Mouse (Mus musculus) stomach, embryonic 16.5 days (tissue): ENCODE results near the gene Txn2. TPM values are rescaled to one million over a fixed set of nuclear protein-coding genes. Genes with fewer than 3 reads are reported as not detected.
A peak's percentile ranks its signal among the peaks of the same experiment; 100 is the strongest.

ENCODE experiments used
- ATAC-seq: fragments of 200-750 bp; cut with Nextera tagmentation; 2 replicates; pipeline ENCODE4 v1.8.0; 2017; ENCODE audit warnings: moderate number of reproducible peaks, moderate TSS enrichment; ENCODE audit not compliant: insufficient read depth, low FRiP score
- H3K27ac ChIP-seq: fragments of 300-500 bp; sonication (generic); 2 replicates; pipeline ENCODE4 v1.5.1; 2014; ENCODE audit warnings: low read length
- H3K27me3 ChIP-seq: fragments of 300-500 bp; sonication (generic); 2 replicates; pipeline ENCODE4 v1.6.1; 2014; ENCODE audit warnings: low read length, control low read depth, mixed read lengths; ENCODE audit not compliant: control insufficient read depth, insufficient read depth
- H3K36me3 ChIP-seq: fragments of 300-500 bp; sonication (generic); 2 replicates; pipeline ENCODE4 v1.6.1; 2014; ENCODE audit warnings: low read length; ENCODE audit not compliant: control insufficient read depth, insufficient read depth
- H3K4me1 ChIP-seq: fragments of 300-500 bp; sonication (generic); 2 replicates; pipeline ENCODE4 v1.6.1; 2014; ENCODE audit warnings: low read length, control low read depth, mixed read lengths; ENCODE audit not compliant: control insufficient read depth, insufficient read depth
- H3K4me2 ChIP-seq: fragments of 300-500 bp; sonication (generic); 2 replicates; pipeline ENCODE4 v1.6.1; 2014; ENCODE audit warnings: low read depth, low read length, mixed read lengths
- H3K4me3 ChIP-seq: fragments of 300-500 bp; sonication (generic); replicated peaks from 2 replicates; pipeline ENCODE4 v1.5.1; 2014; ENCODE audit warnings: mild to moderate bottlenecking, low read length
- H3K9ac ChIP-seq: fragments of 300-500 bp; sonication (generic); 2 replicates; pipeline ENCODE4 v1.6.1; 2014; ENCODE audit warnings: low read length
- H3K9me3 ChIP-seq: fragments of 300-500 bp; sonication (generic); replicated peaks from 2 replicates; pipeline ENCODE4 v1.6.1; 2016; ENCODE audit warnings: low read length, control low read depth; ENCODE audit not compliant: control insufficient read depth
- WGBS: fragments of 180-500 bp; shearing (Covaris S2); extraction: QIAGEN DNeasy Blood & Tissue Kit; methylation state at CpG from one replicate; pipeline ENCODE4 v1.1.7; 2014; 5-methylcytosine and 5-hydroxymethylcytosine counted together
- polyA plus RNA-seq: library from polyadenylated mRNA; unstranded; fragments of >200 nt; fragmentation: Nextera tagmentation; extraction: Ambion mirVana; gene quantifications from 2 replicates; pipeline ENCODE4 v1.2.1, GENCODE M21; 2015

The Txn2 gene
- polyA plus RNA-seq, 1 experiment from 2014 or later = 232 TPM

GRCm38 (mm10) chr15:77888286-77888685 lies 40.5 kb downstream of the Txn2 start:
- Histone ChIP-seq H3K4me1 (peaks cover 12% of the 10 kb centered on the region), H3K27me3 (no peaks in the 10 kb centered on the region), H3K36me3 (no peaks in the 10 kb centered on the region), H3K9ac (no peak overlapping the region), H3K4me2 (no peak overlapping the region), H3K9me3 (no peaks in the 10 kb centered on the region), H3K27ac (no peak overlapping the region), H3K4me3 (no peak overlapping the region)
- ATAC-seq = no peak
- WGBS = 56% methylated on average over 7 of the region's 7 CpGs

GRCm38 (mm10) chr15:77887093-77887488 lies 41.7 kb downstream of the Txn2 start:
- Histone ChIP-seq H3K27ac (peak overlapping the region; percentile 27; the same call in 1 of the 2 replicates), H3K36me3 (no peaks in the 10 kb centered on the region), H3K4me2 (no peak overlapping the region), H3K4me3 (no peak overlapping the region), H3K9me3 (no peaks in the 10 kb centered on the region), H3K4me1 (peaks cover 23% of the 10 kb centered on the region), H3K9ac (no peak overlapping the region), H3K27me3 (no peaks in the 10 kb centered on the region)
- WGBS = 37% methylated on average over 1 of the region's 1 CpGs
- no peak for ATAC-seq

DNA sequence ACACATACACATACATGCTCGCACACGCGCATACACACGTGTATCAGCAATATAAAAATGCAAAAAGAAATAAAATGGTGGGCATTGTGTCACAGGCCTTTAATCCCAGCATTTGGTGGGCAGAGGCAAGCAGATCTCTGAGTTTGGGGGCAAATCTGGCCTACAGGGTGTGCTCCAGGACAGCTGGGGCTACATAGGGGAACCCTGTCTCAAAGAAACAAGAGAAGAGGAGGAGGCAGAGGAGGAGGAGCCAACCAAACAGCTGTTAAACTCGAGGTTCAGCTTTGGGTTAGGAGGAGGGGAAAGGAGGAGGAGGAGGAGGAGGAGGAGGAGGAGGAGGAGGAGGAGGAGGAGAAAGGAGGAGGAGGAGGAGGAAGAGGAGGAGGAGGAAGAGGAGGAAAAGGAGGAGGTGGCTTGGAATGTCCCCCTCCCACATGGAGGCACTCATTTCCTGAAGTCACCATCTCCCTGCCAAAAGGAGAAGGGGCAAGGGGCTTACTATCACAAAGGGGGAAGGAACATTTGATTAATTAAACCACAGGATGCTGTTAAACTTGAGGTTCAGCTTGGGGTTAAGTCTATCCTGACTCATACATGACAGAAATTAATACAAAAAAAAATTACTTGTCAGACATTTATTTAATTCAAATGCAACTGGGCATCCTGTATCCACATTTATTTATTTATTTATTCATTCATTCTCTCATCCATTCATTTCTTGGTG lies 42.3 kb downstream of the Txn2 start:
- WGBS = 76% methylated on average over 5 of the region's 5 CpGs
- H3K27ac ChIP-seq = peak overlapping the region; percentile 27; the same call in 1 of the 2 replicates

GRCm38 (mm10) chr15:77885945-77886344 lies 42.9 kb downstream of the Txn2 start:
- Histone ChIP-seq H3K4me2 (no peak overlapping the region), H3K9ac (no peak overlapping the region), H3K4me1 (peaks cover 29% of the 10 kb centered on the region), H3K9me3 (no peaks in the 10 kb centered on the region), H3K27me3 (no peaks in the 10 kb centered on the region), H3K27ac (no peak overlapping the region), H3K36me3 (no peaks in the 10 kb centered on the region), H3K4me3 (no peak overlapping the region)
- WGBS = 77% methylated on average over 4 of the region's 4 CpGs
- ATAC-seq = no peak

More for the DNA sequence above, 42.3 kb downstream of the Txn2 start:
- Histone ChIP-seq H3K36me3 (no peaks in the 10 kb centered on the region), H3K9ac (no peak overlapping the region), H3K9me3 (no peaks in the 10 kb centered on the region), H3K4me3 (no peak overlapping the region), H3K27me3 (no peaks in the 10 kb centered on the region), H3K4me1 (peaks cover 29% of the 10 kb centered on the region), H3K4me2 (no peak overlapping the region)
- no peak for ATAC-seq

DNA sequence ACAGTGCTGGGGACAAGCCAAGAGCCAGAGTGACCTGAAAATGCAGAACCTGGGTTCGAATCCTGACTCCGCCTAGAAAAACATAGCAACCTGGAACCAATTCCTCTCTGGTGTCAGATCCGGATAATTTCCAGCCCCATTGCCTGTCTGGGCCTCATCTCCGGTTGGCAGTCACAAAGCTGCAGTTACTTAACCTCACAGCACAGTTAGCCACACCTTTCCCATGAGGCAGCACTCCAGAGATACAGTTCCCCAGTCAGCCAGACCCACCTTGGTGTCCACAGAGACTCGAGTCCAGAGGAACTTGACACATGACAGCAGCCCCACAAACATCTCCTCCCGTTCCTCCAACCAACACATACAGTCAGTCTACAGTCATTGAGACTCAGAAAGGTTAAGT lies 43.6 kb downstream of the Txn2 start:
- Histone ChIP-seq H3K27ac (no peak overlapping the region), H3K4me3 (no peak overlapping the region), H3K27me3 (no peaks in the 10 kb centered on the region), H3K4me1 (peaks cover 29% of the 10 kb centered on the region), H3K9me3 (no peaks in the 10 kb centered on the region), H3K9ac (no peak overlapping the region), H3K36me3 (no peaks in the 10 kb centered on the region), H3K4me2 (no peak overlapping the region)
- 82% methylated on average over 6 of the region's 6 CpGs for WGBS
- ATAC-seq = no peak

- H3K4me1 ChIP-seq = peaks cover 26% of the 10 kb centered on the region
- WGBS = 53% methylated on average over 4 of the region's 4 CpGs
- H3K27me3 ChIP-seq = no peaks in the 10 kb centered on the region
- H3K9ac ChIP-seq = peak overlapping the region; percentile 38
- peak; percentile 12; the same call in 1 of the 2 replicates for ATAC-seq
- peak overlapping the region; percentile 87 for H3K27ac ChIP-seq
- no peaks in the 10 kb centered on the region for H3K36me3 ChIP-seq
- H3K9me3 ChIP-seq = no peaks in the 10 kb centered on the region
- H3K4me2 ChIP-seq = peak overlapping the region; percentile 25; the same call in 1 of the 2 replicates
- no peak overlapping the region for H3K4me3 ChIP-seq
Measured at GRCm38 (mm10) chr15:77883697-77884010, 45.2 kb downstream of the Txn2 start.

DNA sequence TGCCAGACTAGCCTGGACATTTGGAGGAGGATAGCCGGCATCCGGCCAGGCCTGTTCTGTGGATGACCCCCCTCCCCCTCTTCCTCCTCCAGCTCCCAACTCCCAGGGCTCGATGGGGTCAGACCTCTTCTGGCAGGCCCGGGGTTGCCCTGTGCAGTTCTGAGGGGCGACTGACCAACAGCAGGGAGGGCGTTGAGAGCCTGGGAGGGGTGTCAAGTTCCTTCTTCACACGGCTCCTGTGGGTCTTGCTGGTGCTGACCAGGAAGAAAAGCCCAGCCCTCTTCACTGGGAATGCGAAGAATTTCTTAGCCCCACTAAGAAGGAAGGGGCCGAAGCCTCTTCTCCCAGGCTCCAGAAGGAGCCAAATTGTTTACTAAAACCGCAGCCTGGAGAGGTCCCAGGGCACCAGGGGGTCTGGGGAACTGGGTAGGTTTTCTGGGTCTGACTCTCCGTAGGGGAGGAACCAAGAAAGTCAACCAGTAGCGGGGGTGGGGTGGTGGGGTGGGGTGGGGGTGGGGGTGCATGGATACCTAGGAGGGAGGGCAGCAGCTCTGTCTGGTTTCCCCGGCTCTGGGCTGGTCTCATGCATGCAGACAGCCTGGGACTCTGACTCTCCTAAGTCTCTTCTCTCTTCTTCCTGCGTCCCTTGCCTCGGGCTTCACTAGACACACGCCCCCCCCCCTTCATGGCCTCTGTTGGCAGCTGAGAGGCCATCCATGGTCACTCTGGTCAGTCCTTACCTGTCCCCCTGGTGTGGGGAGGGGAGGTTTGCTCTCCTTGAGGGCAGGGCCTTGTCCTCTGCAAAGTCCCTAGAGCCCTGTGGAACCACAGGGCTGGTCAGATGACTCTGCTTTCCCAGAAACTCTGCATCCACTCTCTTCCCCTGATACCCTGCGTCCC lies 45.8 kb downstream of the Txn2 start:
- H3K4me1 ChIP-seq = peaks cover 26% of the 10 kb centered on the region
- peak overlapping the region; percentile 87 for H3K27ac ChIP-seq
- 15% methylated on average over 16 of the region's 17 CpGs for WGBS
- no peaks in the 10 kb centered on the region for H3K36me3 ChIP-seq
- peak overlapping the region; percentile 38 for H3K9ac ChIP-seq
- no peaks in the 10 kb centered on the region for H3K27me3 ChIP-seq
- peak; percentile 60 for ATAC-seq
- H3K9me3 ChIP-seq = no peaks in the 10 kb centered on the region
- no peak overlapping the region for H3K4me3 ChIP-seq
- H3K4me2 ChIP-seq = peak overlapping the region; percentile 25; the same call in 1 of the 2 replicates

DNA sequence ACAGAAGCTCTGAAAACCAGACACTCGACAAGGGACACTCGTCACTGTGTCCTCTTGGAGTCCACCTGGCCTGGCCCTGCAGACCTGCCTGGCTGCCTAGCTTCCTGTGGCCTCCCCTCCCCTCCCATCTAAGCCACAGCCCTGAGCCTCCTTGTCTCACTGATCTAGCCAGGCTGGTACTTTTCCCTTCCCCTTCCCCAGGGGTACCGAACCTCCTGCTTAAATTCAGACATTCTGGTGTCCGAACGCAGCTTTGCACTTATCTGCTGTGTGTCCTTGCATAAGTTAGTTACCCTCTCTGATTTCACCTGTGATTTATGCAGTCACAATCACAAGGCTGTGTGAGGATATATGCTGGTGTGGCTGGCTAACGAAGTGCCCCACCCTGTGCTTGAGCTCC lies 46.5 kb downstream of the Txn2 start:
- WGBS = 49% methylated on average over 6 of the region's 6 CpGs
- no peak overlapping the region for H3K4me2 ChIP-seq
- no peak overlapping the region for H3K4me3 ChIP-seq
- no peaks in the 10 kb centered on the region for H3K27me3 ChIP-seq
- ATAC-seq = no peak
- H3K36me3 ChIP-seq = no peaks in the 10 kb centered on the region
- H3K9ac ChIP-seq = peak overlapping the region; percentile 12; the same call in 1 of the 2 replicates
- peaks cover 26% of the 10 kb centered on the region for H3K4me1 ChIP-seq
- no peaks in the 10 kb centered on the region for H3K9me3 ChIP-seq
- peak overlapping the region; percentile 87 for H3K27ac ChIP-seq

DNA sequence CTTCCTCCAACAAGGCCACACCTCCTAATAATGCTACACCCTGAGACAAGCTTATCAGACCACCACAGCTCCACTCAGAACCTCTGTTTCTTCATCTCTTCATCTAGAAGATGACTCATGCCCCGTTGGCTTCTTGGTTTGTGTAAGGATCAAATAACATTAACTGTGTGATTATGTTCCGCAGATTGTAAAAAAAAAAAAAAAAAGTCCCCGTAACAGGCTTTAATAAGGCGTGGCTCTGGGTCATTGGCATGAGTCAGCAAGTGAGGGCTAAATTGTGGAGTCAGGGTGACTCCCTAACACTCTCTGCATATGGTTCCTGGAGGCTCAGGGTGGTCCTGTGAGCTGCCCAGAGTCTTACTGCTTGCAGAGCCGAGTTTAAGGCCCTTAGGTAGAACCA lies 47.1 kb downstream of the Txn2 start:
- whole genome bisulfite sequencing = 21% methylated on average over 5 of the region's 5 CpGs
- H3K9ac ChIP-seq = no peak overlapping the region
- H3K27me3 ChIP-seq = no peaks in the 10 kb centered on the region
- peak overlapping the region; percentile 87 for H3K27ac ChIP-seq
- H3K36me3 ChIP-seq = no peaks in the 10 kb centered on the region
- peak; percentile 49 for ATAC-seq
- no peak overlapping the region for H3K4me2 ChIP-seq
- no peaks in the 10 kb centered on the region for H3K9me3 ChIP-seq
- H3K4me3 ChIP-seq = no peak overlapping the region
- peaks cover 28% of the 10 kb centered on the region for H3K4me1 ChIP-seq
